Mouse (Mus musculus) bone marrow macrophage, adult 2 months (primary cell): Measurements from ENCODE around the gene Igf1r.

Experiments
- CTCF ChIP-seq: IDR thresholded peaks from 2 replicates; pipeline ENCODE4 v1.5.1; 2012; ENCODE audit warnings: low read depth, mild to moderate bottlenecking, low read length, moderate library complexity
- POLR2A ChIP-seq: IDR thresholded peaks from 2 replicates; pipeline ENCODE4 v1.6.1; 2012; ENCODE audit warnings: mild to moderate bottlenecking, low read depth, low read length, borderline replicate concordance

DNA sequence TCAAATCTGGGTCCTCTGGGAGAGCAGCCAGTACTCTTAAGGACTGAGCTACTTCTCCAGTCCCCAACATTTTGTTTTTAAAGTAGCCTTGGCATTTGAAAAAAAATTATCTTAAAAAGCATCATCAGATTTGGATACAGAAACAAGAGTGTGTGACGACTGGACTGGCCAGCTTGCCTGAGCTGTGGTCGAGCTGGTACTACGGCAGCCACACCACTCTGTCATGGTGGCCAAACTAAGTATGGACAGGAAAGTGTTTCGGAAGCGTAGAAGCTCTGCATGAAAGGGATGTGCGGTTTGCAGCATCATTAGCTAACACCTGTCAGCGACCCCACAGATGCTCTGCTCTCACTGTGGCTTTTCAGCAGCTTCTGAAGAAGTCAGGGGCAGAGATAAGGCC is 53.4 kb downstream of the Igf1r start:
- TF ChIP-seq CTCF = no peak
- no peak for TF ChIP-seq POLR2A
